Mouse (Mus musculus): ENCODE measurements at regions not wholly inside any gene's neighbourhood (a gene's known extent, or its start where the extent isn't known, plus 50 kb on each side); places are given as distances from the start of the nearest gene placed in this dataset.

DNA sequence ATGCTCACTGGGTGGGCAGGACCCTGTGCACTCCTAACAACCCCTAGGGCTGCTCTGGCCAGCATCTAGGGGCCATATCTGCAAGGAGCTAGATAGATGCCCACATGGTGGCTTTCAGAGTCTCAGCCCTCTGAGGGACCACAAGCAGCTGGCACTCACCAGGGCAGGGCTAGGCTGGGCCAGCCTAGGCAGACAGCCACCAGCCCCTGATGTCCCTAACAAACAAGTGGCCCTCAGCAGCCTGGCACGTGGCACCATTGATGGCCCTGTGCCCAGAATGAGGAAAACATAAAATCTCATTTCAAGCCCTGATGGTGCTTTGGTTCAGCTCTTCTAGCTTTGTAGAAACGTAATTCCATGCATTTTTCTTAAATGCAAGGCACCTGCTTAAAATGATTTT is 102.8 kb upstream of the Lhx1 start:
- no peak for TF ChIP-seq GATA1 (IDR thresholded peaks at IDR 0.05; ENCODE audit: borderline replicate concordance, low read length)
- TF ChIP-seq FLI1 (IDR thresholded peaks at IDR 0.05; ENCODE audit: low read length), result no peak

Measured in megakaryocyte, embryonic 14.5 days (primary cell).